Mouse (Mus musculus): ENCODE measurements around the gene Col1a2. TPM values are rescaled to one million over a fixed set of nuclear protein-coding genes. Genes with fewer than 3 reads are reported as not detected.

The Col1a2 gene
- polyA plus RNA-seq, 1 experiment from 2014 or later, result 199 TPM

Other genes starting within 250 kb of the Col1a2 start
- gene Casd1, start 96.0 kb downstream of the Col1a2 start, polyA plus RNA-seq (2014; fragmentation: Nextera tagmentation; extraction: Ambion mirVana), result 57.9 and 63.7 TPM in 2 replicates
- 51.0 and 55.5 TPM in 2 replicates for gene Sgce, start 242.4 kb downstream of the Col1a2 start, polyA plus RNA-seq (2014; fragmentation: Nextera tagmentation; extraction: Ambion mirVana)
- gene Peg10, start 242.5 kb downstream of the Col1a2 start, polyA plus RNA-seq (2014; fragmentation: Nextera tagmentation; extraction: Ambion mirVana), result 10.5 and 12.2 TPM in 2 replicates

All from hindbrain, embryonic 14.5 days (tissue).